Mouse (Mus musculus) ZHBTc4 (cell line): ENCODE data around the gene Cdk8.
A peak's percentile ranks its signal among the peaks of the same experiment; 100 is the strongest.

ENCODE experiments used
- DNase-seq: peaks from one replicate; pipeline ENCODE4 v3.0.0-alpha.2; 2011; ENCODE audit warnings: low read depth, low spot score

Cdk8 gene

GRCm38 (mm10) chr5:146318461-146318860 is 87.4 kb downstream of the Cdk8 start:
- DNase-seq = no peak

- DNase-seq = no peak
Measured at GRCm38 (mm10) chr5:146328941-146329340, 97.9 kb downstream of the Cdk8 start.

GRCm38 (mm10) chr5:146329541-146329940 is 98.5 kb downstream of the Cdk8 start:
- DNase-seq = no peak

DNA sequence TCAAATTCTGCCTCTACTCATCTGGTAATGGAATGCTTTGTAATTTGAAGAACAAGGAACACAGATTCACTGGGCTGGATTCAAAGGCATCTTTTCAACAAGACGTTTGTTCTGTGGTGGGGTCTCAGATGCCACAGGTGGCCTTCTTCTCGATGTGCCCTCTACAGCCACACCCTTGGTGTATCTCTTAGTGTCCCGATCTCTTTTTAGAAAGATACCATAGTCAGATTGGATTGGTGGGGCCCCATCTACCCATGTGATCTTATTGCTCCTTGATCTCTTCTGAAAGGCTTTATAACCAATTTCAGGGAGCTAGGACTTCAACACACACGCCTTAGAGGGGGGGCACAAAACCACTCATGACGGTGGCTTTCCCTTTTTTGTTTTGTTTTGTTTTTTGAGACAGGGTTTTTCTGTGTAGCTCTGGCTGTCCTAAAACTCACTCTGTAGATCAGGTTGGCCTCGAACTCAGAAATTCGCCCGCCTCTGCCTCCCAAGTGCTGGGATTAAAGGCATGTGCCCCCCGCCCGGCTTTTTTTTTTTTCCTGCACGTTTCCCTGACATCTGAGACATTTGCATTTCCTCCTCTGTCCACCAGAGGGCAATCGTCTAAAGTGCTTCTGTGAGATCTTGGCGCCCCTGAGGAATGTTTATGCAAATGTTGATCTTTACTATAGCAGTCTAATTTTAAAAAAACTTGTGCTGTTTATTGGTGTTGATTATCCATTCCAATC is 99.2 kb downstream of the Cdk8 start:
- peak; percentile 75 for DNase-seq

DNA sequence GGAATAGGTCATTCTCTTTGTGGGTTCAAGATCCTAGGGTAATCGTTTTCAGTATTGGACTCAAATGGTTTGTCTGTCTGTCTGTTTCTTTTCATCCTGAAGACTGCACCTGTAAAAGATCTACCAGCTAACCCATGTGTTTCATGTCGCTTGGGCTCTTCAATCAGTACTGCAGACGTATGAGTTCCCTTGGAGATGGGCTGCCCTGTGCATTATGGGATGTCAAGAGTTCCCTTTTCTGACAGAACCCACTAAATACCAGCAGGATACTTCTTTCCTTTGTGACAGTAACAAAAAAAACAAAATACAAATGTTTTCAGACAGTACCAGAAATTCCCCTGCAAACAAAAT is 99.7 kb downstream of the Cdk8 start:
- DNase-seq = no peak

- DNase-seq = no peak
Measured at GRCm38 (mm10) chr5:146331131-146331530, 100.1 kb downstream of the Cdk8 start.

GRCm38 (mm10) chr5:146332541-146332940 is 101.5 kb downstream of the Cdk8 start:
- DNase-seq = no peak

GRCm38 (mm10) chr5:146334410-146334809 is 103.4 kb downstream of the Cdk8 start:
- DNase-seq = no peak

DNA sequence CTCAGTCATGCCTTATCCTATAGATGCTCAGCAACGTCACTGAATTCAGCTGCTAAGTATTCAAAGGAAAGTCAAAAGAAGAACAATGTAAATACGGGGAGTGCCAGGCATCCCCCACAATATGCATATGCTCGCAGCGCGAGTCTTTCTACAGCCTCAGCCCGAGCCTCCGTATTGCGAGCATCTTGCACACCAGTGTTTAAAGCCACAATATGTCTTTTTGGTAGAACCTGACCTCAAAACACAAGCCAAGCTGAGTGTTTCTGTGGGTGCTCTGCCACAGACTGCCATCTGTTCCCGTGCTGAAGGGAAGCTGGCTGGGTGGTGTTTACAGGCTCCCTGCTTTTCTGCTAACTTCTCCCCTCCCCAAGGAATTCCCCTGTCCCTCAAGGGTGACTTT is 107.0 kb downstream of the Cdk8 start:
- no peak for DNase-seq

GRCm38 (mm10) chr5:146340037-146340436 is 109.0 kb downstream of the Cdk8 start:
- DNase-seq = no peak

DNA sequence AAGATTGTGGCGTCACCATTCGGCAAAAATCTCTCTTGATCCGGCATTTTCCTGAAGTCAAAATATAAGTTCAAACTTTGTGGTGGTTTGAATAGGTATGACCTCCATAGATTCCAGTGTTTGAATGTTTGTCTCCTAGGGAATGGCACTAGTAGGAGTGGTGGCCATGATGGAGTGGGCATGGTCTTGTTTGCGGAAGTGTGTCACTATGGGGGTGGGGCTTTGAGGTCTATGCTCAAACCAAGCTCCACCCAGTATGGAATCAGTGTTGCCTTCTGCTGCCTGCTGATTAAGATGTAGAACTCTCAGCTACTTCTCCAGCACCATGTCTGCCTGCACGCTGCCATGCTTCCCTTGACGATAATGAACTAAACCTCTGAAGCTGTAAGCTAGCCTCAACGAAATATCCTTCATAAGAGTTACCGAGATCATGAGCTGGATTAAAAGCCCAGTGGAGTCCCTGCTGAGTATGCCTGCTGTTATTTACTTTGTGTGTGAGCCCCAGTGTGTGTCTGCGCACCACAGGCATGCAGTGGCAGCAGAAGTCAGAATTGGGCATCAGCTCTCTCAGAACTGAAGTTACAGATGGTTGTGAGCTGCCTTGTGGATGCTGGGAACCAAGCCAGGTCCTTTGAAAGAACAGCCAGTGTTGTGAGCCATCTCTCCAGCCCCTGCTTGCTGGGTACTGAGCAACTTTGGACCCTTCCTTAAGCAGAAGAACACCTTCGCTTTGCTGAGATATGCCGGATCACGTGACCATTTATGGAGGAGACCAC is 114.1 kb downstream of the Cdk8 start:
- DNase-seq = peak; percentile 28

DNA sequence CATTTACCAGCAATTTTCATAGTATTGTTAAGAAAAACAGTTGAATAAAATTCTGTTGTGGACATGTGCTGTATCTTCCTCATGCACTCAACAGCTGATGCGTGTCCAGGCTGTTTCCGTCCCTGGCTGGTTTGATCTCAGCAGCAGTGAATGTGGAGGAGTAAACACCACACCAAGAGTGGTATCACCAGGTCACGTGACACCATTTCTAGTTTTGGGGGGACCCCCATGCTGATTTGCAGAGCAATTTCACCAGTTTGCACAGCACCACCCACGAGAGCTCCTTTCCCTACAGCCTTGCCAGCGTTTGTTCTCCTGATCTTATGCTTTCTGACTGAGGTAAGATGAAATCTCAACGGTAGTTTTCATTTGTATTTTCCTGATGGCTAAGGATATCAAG is 116.1 kb downstream of the Cdk8 start:
- DNase-seq = no peak

DNA sequence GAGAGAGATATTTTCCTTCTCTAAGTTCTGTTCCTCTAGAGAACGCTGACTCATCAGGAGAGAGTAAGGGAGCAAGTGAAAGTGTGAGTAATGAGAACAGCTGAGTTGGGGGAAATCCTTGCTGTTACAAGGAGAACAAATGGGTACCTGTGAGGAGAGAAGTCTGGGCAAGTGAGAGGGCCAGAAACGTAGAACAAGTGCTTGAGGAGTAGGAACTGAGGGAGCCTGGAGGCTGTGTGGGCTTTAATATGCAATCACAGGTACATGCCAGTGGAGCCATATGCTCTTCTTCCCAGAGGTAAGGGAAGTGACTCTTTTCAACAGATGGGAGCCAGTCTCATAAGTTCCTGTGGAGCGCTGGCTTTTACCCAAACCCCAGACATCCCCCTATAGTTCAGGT is 118.2 kb downstream of the Cdk8 start:
- DNase-seq = no peak

DNA sequence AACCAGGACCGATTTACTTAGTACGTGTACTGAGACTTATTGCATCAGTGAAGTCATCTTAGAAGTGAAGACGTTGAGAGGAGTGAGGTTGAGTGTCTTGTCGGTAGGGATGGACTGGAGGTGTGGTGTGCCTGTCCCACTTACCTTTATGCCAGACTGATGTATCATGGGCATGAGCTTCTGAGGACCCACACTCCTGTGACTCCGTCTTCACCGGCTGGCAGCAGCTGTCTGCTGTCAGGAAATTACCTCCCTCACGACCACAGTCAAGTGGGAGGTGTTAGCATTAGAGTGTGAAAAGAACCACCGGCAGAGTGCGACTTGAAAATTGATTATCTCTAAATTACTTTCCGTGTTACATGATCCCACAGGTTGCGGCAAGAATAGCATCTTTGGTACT is 119.8 kb downstream of the Cdk8 start:
- DNase-seq = no peak

DNA sequence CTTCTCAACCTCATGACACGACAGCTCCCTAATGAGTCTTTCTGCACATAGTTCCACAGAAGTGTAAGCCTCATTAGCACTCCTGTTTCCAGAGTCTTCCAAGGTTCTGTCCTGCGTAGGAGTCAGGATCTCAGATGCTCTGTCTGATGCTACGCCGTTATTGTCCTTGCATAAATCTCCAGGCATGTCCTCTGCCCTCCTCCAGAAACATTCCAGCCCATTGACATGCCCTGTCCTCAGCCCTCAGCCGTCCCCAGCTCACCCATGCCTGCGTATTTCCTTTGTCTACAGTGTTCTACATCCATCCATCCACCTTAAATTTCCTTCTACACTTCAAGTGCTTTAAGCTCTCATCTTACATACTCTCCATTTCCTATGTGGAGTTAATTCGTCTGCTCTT is 121.0 kb downstream of the Cdk8 start:
- DNase-seq = no peak
